Mouse (Mus musculus) gastrocnemius, adult 18-20 months (tissue): Measurements from ENCODE around the gene Crim1. TPM values are rescaled to one million over a fixed set of nuclear protein-coding genes. Genes with fewer than 3 reads are reported as not detected.

Experiments
- DNase-seq: peaks from one replicate; pipeline ENCODE4 v3.0.0; 2021; ENCODE audit warnings: low spot score
- microRNA-seq: library from miRNA; unstranded; fragments of <30 nt; microRNA quantifications from one replicate; pipeline ENCODE4 v1.2.0, GENCODE M21; 2021
- total RNA-seq, 2 experiments: library from RNA; stranded (reverse); gene quantifications; 2 replicates each; pipeline ENCODE4 v1.2.3; 2021

The Crim1 gene
- total RNA-seq, 2 experiments from 2014 or later: 53.6 to 74.0 TPM

DNA sequence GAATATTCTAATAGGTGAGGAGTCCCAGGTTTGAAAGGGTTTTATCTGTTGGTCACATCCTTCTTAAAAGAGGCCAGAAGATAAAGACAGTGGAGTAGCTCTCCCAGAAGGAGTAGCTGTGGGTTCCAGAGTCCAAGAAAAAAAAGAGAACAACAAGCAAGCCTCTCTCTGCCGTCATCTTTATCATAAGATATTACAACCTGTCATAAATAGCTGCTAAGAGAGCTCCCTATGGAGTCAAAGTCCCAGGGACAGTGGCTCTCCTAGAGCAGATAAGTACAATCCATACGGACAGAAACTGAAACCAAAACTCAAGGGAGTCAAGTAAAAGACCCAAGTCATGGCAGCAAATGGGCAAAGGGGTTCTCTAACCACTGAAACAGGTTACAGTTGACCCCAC lies 215.2 kb downstream of the Crim1 start:
- no peak for DNase-seq

- peak; percentile 97 for DNase-seq
These were observed 217.6 kb downstream of the Crim1 start, which contains the start of gene Fez2 for GRCm38 (mm10) chr17:78417381-78418281. Gene Fez2, minus strand, starts transcription at chr17:78418152.

- DNase-seq: no peak
These were observed 219.2 kb downstream of the Crim1 start for GRCm38 (mm10) chr17:78419216-78419615.

DNA sequence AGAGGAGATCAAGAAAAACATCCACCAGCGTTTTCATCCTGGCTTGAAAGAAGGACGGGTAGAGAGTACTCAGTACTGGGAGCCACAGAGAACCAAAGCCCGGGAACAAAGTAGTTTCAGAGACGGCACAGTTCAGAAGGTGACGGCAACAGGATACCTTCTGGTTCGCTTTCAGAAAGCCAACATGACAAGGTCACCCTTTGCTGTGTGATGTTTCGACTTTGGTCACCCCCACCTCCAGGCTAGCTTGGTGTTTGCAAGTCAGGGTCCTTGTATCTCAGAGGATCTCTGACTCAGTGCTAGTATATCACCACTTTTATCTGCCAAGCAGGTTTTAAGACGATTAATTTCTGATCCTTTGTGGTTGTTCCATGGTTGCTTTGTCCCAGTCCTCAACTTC lies 225.0 kb downstream of the Crim1 start:
- no peak for DNase-seq

Small RNA genes within 50 kb of the gene (microRNA-seq; reads per million reads assigned to microRNA genes)
- gene Gm25069: not detected

Other genes starting within 250 kb of the Crim1 start
- 10 to 100 TPM; 61.0 to 76.7 TPM for gene Fez2, start 217.9 kb downstream of the Crim1 start, total RNA-seq